Mouse (Mus musculus) midbrain, embryonic 10.5 days (tissue): ENCODE results near the gene Rassf7. TPM values are rescaled to one million over a fixed set of nuclear protein-coding genes. Genes with fewer than 3 reads are reported as not detected.

Source experiments
- DNase-seq: peaks from one replicate; pipeline ENCODE4 v3.0.0-alpha.2; 2017; ENCODE audit warnings: low spot score
- H3K27ac ChIP-seq: fragments of 300-500 bp; sonication (generic); replicated peaks from 2 replicates; pipeline ENCODE4 v1.5.1; 2016; ENCODE audit warnings: mild to moderate bottlenecking
- H3K27me3 ChIP-seq: fragments of 300-500 bp; sonication (generic); 2 replicates; pipeline ENCODE4 v1.6.1; 2016; ENCODE audit warnings: low read depth, mild to moderate bottlenecking; ENCODE audit not compliant: poor library complexity, severe bottlenecking
- H3K36me3 ChIP-seq: fragments of 300-500 bp; sonication (generic); 2 replicates; pipeline ENCODE4 v1.6.1; 2016; ENCODE audit warnings: mild to moderate bottlenecking, moderate library complexity
- H3K4me1 ChIP-seq: fragments of 300-500 bp; sonication (generic); 2 replicates; pipeline ENCODE4 v1.6.1; 2016
- H3K4me3 ChIP-seq: fragments of 300-500 bp; sonication (generic); 2 replicates; pipeline ENCODE4 v1.5.1; 2016; ENCODE audit warnings: mild to moderate bottlenecking, moderate library complexity
- H3K9me3 ChIP-seq: fragments of 300-500 bp; sonication (generic); replicated peaks from 2 replicates; pipeline ENCODE4 v1.6.1; 2016; ENCODE audit warnings: mild to moderate bottlenecking
- WGBS: fragments of 180-500 bp; shearing (Covaris S2); methylation state at CpG from one replicate; pipeline ENCODE4 v1.1.7; 2016; 5-methylcytosine and 5-hydroxymethylcytosine counted together
- polyA plus RNA-seq: library from polyadenylated mRNA; unstranded; fragments of >200 nt; fragmentation: Nextera tagmentation; extraction: Ambion mirVana; gene quantifications from 2 replicates; pipeline ENCODE4 v1.2.1, GENCODE M21; 2016

The Rassf7 gene
- polyA plus RNA-seq, 1 experiment from 2014 or later: 55.6 TPM

- DNase-seq: no peak
- H3K36me3 ChIP-seq: peaks cover 41% of the 10 kb centered on the region
- H3K9me3 ChIP-seq: no peaks in the 10 kb centered on the region
- 93% methylated on average over 14 of the region's 14 CpGs for WGBS
- H3K27me3 ChIP-seq: no peaks in the 10 kb centered on the region
- H3K27ac ChIP-seq: no peak overlapping the region
- peaks cover 39% of the 10 kb centered on the region for H3K4me1 ChIP-seq
- H3K4me3 ChIP-seq: no peak overlapping the region
Observed at GRCm38 (mm10) chr7:141191036-141191435, 24.6 kb upstream of the Rassf7 start.

DNA sequence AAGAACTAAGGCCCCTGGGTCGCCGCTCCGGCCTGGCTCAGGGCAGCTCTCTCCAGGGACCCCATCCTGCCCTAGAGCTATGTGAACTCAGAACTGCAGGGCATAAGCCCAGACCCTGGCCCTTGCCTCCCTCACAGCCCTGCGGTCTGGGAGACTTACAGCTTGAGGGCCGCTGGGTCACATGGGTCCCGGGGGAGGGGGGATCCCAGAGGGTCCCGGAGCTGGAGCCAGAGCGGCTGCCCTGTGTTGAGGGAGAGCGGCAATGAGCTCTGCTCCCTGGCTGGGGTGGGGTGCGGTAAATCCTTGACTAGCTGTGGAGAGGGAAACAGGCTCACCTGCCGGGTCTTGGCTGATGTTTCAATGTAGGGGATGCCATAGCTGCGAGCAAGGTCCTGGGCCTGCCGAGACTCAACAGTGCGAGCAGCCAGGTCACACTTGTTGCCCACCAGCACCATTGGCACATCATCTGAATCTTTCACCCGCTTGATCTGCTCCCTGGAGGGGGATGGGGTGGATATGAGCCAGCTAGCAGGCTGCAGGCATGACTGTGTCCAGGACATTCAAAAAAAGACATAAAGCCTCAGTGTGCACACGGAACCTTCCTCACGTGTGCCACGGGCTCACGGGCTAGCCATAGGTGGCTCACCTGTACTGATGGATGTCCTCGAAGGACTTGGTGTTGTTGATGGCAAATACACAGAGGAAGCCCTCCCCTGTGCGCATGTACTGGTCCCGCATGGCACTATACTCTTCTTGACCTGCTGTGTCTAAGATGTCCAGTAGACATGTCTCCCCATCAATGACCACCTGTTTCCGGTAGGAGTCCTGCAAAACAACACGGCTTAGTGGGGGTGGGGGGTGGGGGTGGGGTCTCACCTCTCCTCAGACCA, 23.6 kb upstream of the Rassf7 start:
- H3K4me3 ChIP-seq: peak overlapping the region; percentile 87
- H3K27me3 ChIP-seq: no peaks in the 10 kb centered on the region
- H3K4me1 ChIP-seq: peaks cover 42% of the 10 kb centered on the region
- DNase-seq: no peak
- H3K27ac ChIP-seq: 0 out of 2 replicates have a peak overlapping the region, but pooled peaks have one; percentile 15
- peaks cover 41% of the 10 kb centered on the region for H3K36me3 ChIP-seq
- 92% methylated on average over 24 of the region's 24 CpGs for WGBS
- H3K9me3 ChIP-seq: no peaks in the 10 kb centered on the region

- Histone ChIP-seq H3K9me3 (no peaks in the 10 kb centered on the region), H3K36me3 (peaks cover 49% of the 10 kb centered on the region), H3K27me3 (no peaks in the 10 kb centered on the region), H3K27ac (peak overlapping the region; percentile 94), H3K4me3 (peak overlapping the region; percentile 87), H3K4me1 (peaks cover 42% of the 10 kb centered on the region)
- DNase-seq: no peak
- WGBS: 31% methylated on average over 12 of the region's 12 CpGs
Observed at GRCm38 (mm10) chr7:141192776-141193347, 22.8 kb upstream of the Rassf7 start.

DNA sequence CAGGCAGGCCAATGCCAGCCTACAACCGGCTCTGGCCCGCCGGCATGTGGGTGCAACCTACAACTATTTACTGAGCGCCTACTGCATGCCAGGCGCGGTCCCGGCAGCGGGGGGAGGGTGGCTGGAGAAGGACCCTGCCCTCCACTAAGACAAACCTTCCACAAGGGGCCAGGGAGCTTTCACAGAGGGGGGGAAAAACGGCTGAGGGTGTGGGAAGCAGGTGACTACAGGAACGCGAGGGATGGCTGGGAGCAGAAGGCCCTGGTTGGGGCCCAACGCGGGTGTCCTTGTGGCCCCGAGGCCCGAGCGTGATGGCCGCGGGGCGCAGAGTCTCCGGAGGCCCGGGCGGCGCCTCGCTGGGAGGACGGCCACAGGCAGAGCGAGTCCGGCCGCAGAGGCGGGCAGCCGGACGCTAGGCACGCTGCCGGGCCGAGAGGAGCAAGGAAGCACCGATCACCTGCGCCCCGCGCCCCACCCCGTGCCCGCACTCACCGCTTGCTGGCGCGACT, 22.3 kb upstream of the Rassf7 start:
- Histone ChIP-seq H3K27me3 (no peaks in the 10 kb centered on the region), H3K4me3 (peak overlapping the region; percentile 87), H3K27ac (peak overlapping the region; percentile 94), H3K4me1 (peaks cover 42% of the 10 kb centered on the region), H3K9me3 (no peaks in the 10 kb centered on the region), H3K36me3 (peaks cover 49% of the 10 kb centered on the region)
- WGBS: under 1% methylated on average over 43 of the region's 43 CpGs
- DNase-seq: no peak

- H3K4me3 ChIP-seq: peak within 1 kb of the TSS; percentile 87
- H3K27me3 ChIP-seq: no peaks in the 10 kb centered on the region
- H3K4me1 ChIP-seq: peaks cover 42% of the 10 kb centered on the region
- WGBS: under 1% methylated on average over 39 of the region's 39 CpGs
- peak within 1 kb of the TSS; percentile 94 for H3K27ac ChIP-seq
- H3K9me3 ChIP-seq: no peaks in the 10 kb centered on the region
- peaks cover 44% of the 10 kb centered on the region for H3K36me3 ChIP-seq
- DNase-seq: peak; percentile 98
Observed at GRCm38 (mm10) chr7:141193948-141194347, 21.7 kb upstream of the Rassf7 start, which contains the start of the genes Hras and Lrrc56. Gene Hras (minus strand): TSS chr7:141194005. Gene Lrrc56 (plus strand): TSS chr7:141194157.

- DNase-seq: no peak
- Histone ChIP-seq H3K27ac (peak overlapping the region; percentile 94), H3K4me3 (peak overlapping the region; percentile 87), H3K9me3 (no peaks in the 10 kb centered on the region), H3K36me3 (peaks cover 39% of the 10 kb centered on the region), H3K27me3 (no peaks in the 10 kb centered on the region), H3K4me1 (peaks cover 42% of the 10 kb centered on the region)
- WGBS: under 1% methylated on average over 23 of the region's 23 CpGs
Observed at GRCm38 (mm10) chr7:141194409-141194808, 21.3 kb upstream of the Rassf7 start.

DNA sequence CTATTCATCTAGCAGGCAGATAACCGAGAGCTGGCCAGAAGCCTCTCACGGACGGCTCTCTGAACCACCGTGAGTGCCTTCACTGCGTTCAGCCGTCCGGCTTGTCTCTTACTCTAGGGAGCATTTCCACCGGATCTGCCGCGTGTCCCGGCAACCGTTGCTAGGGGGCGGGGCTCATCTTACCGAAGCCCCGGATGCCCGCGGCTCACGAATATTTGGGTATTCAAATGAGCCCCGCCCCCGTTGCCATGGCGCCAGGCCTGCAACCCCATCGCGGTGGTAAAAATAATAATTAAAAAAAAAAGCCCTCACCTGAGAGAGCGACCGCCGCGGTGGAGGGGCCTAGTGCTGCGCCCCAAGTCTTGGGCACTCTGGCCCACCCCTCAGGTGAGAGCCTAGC, 20.8 kb upstream of the Rassf7 start:
- WGBS: 1% methylated on average over 28 of the region's 28 CpGs
- H3K4me1 ChIP-seq: peaks cover 42% of the 10 kb centered on the region
- no peaks in the 10 kb centered on the region for H3K27me3 ChIP-seq
- no peaks in the 10 kb centered on the region for H3K9me3 ChIP-seq
- peak overlapping the region; percentile 87 for H3K4me3 ChIP-seq
- peaks cover 37% of the 10 kb centered on the region for H3K36me3 ChIP-seq
- peak overlapping the region; percentile 94 for H3K27ac ChIP-seq
- peak; percentile 97 for DNase-seq

DNA sequence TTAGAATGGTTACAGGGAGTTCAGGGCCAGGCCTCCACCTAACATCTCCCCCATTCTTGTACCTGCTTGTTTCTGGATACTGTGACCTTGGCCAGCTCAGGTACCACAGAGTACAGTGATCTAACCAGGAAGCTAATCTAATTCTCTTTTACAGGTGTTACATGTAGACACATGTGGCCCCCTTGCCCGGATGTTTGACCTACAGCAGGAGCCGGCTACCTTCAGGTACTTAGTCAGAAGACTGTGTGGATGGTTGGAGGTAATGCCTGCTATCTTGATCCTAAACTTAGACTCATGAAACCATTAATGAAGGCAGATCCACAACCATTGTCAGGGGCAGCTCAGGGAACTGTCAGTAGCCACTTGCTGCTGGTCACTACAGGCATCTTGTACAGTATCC, 19.9 kb upstream of the Rassf7 start:
- H3K9me3 ChIP-seq: no peaks in the 10 kb centered on the region
- peak overlapping the region; percentile 87 for H3K4me3 ChIP-seq
- H3K27me3 ChIP-seq: no peaks in the 10 kb centered on the region
- WGBS: 94% methylated on average over 2 of the region's 2 CpGs
- H3K27ac ChIP-seq: no peak overlapping the region; the same call in 1 of the 2 replicates
- H3K36me3 ChIP-seq: peaks cover 29% of the 10 kb centered on the region
- peaks cover 42% of the 10 kb centered on the region for H3K4me1 ChIP-seq
- DNase-seq: no peak

DNA sequence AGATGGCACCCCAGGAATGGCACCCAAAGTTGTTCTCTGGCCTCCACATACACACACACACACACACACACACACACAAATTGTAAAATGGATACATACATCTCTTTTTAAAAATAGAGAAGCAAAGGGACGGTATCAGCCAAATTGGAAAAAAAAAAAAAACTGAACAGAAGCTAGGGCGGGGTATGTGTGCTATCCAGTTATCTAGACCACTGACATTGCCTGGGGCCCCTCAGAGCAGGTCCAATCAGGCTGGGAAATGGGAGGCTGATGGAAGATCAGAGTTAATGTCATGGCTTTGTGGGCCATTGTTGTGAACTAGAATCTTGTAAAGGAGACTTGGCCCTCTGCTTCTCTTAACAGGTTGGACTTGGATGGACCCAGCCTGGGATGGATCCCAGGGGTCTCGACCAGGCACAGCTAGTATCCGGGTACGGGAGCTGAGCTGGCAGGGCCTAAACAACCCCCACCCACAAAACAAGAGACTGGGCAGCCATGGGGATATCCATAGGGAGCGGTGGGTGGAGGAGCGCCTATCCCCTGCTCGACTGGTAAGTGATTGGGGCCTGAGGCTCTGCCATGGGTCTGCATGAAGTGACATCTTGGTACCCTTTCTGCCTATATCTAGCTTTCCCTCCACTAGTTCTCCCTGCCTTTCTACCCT, 18.9 kb upstream of the Rassf7 start:
- H3K36me3 ChIP-seq: peaks cover 19% of the 10 kb centered on the region
- no peaks in the 10 kb centered on the region for H3K9me3 ChIP-seq
- H3K4me3 ChIP-seq: no peak overlapping the region
- H3K27me3 ChIP-seq: no peaks in the 10 kb centered on the region
- WGBS: 95% methylated on average over 8 of the region's 8 CpGs
- no peak overlapping the region for H3K27ac ChIP-seq
- DNase-seq: no peak
- peaks cover 39% of the 10 kb centered on the region for H3K4me1 ChIP-seq

DNA sequence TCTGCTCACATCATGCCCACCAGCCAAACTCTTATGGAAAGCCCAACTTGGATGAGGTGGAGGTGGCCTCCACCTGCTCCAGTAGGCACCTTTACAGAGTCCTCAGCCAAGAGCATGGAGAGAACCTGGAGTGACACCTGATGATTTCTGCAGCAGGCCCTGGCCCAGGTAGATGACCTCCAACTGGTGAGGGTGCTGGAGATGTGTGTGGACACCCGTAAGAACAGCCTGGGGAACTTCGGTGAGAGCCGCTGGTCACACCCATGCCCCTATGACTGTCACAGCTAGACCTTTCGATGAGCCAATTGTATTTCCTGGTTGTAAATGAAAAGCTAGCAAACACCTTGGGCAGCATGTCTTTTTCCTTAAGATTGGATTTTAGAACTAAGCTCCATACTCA, 17.5 kb upstream of the Rassf7 start:
- Histone ChIP-seq H3K9me3 (no peaks in the 10 kb centered on the region), H3K4me1 (peaks cover 26% of the 10 kb centered on the region), H3K27me3 (no peaks in the 10 kb centered on the region), H3K36me3 (peaks cover 11% of the 10 kb centered on the region; the same call in 1 of the 2 replicates), H3K4me3 (no peak overlapping the region), H3K27ac (no peak overlapping the region)
- no peak for DNase-seq
- WGBS: 94% methylated on average over 4 of the region's 4 CpGs

DNA sequence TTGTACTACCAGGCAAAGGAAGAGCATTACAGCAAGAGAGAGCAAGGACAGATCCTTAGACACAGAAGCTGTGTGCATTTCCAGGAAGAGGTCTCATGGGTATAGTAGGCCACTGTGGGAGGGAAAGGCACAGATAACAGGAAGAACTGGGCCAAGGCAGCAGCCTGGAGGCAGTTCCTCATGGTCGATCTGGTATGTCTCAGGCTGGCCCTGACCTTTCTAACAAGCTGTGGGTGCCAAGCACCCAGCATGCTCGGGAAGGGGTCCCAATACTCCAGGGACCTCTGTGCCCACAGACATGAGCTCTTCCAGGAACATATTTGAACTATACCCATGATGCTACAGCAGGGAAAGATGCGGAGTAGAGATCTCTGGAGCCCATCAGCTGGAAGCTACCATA, 11.1 kb upstream of the Rassf7 start:
- WGBS: 81% methylated on average over 3 of the region's 3 CpGs
- Histone ChIP-seq H3K27ac (no peak overlapping the region), H3K36me3 (0 out of 2 replicates have a peak, but pooled peaks cover 3% of the 10 kb centered on the region), H3K4me3 (no peak overlapping the region), H3K27me3 (no peaks in the 10 kb centered on the region), H3K4me1 (no peaks in the 10 kb centered on the region), H3K9me3 (no peaks in the 10 kb centered on the region)
- DNase-seq: no peak

DNA sequence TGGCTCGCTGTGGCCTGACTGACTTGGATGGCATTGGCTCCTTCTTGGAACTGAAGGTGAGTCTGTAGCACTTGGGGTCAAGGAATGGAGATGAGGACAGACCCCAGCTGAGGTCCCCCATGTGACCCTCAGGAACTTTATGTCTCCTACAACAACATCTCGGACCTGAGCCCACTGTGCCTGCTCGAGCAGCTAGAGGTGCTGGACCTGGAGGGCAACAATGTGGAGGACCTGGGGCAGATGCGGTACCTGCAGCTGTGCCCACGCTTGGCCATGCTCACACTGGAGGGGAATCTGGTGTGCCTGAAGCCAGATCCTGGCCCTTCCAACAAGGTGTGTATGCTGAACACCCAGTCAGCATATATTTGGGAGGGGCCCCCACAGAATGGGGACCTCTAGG, 10.2 kb upstream of the Rassf7 start:
- no peak overlapping the region for H3K4me3 ChIP-seq
- no peak overlapping the region for H3K27ac ChIP-seq
- 92% methylated on average over 5 of the region's 5 CpGs for WGBS
- no peaks in the 10 kb centered on the region for H3K9me3 ChIP-seq
- H3K4me1 ChIP-seq: 0 out of 2 replicates have a peak, but pooled peaks cover 2% of the 10 kb centered on the region
- DNase-seq: no peak
- H3K27me3 ChIP-seq: no peaks in the 10 kb centered on the region
- H3K36me3 ChIP-seq: no peaks in the 10 kb centered on the region
